8 mouse cellular contexts compared by ENCODE assay signal in genomic region chr16:11065431-11065830, GRCm38 (mm10). TPM values are rescaled to one million over a fixed set of nuclear protein-coding genes. Genes with fewer than 3 reads are reported as not detected.
A peak's percentile ranks its signal among the peaks of the same experiment; 100 is the strongest.
DNase-seq lines count a peak whose midpoint lies in the region; ATAC-seq and TF ChIP-seq lines count a peak whose summit lies in the region.

No protein-coding gene starts in this region.

- H3K9me3 ChIP-seq in heart, embryonic 13.5 days = no peaks in the 10 kb centered on the region
- no peaks in the 10 kb centered on the region for H3K9me3 ChIP-seq in forebrain, postnatal 0 days (ENCODE audit: low read length)
- H3K9me3 ChIP-seq in midbrain, embryonic 10.5 days (replicated peaks) = no peaks in the 10 kb centered on the region

- H3K27ac ChIP-seq in heart, embryonic 13.5 days (replicated peaks) = peak overlapping the region; percentile 76
- H3K27ac ChIP-seq in bone marrow, adult 2 months (ENCODE audit: control insufficient read depth, insufficient read depth, low read depth, low read length, poor library complexity) = no peak overlapping the region; the same call in 1 of the 2 replicates
- peak overlapping the region; percentile 96 for H3K27ac ChIP-seq in forebrain, postnatal 0 days (ENCODE audit: low read depth, low read length)
- peak overlapping the region; percentile 99 for H3K27ac ChIP-seq in midbrain, embryonic 10.5 days (replicated peaks)

- no peak for DNase-seq in heart, adult 8-10 months (ENCODE audit: low spot score)
- no peak for DNase-seq in forebrain, postnatal 0 days
- no peak for DNase-seq in midbrain, embryonic 10.5 days (ENCODE audit: low spot score)
- no peak for DNase-seq in adrenal gland, postnatal 36 days
- no peak for DNase-seq in left cerebral cortex, adult 11 months (ENCODE audit: low spot score)
- DNase-seq in left cerebral cortex, adult 18-20 months (ENCODE audit: low spot score in 2 of 2) = no peak

- 63% methylated on average over 5 of the region's 5 CpGs for WGBS in heart, embryonic 13.5 days
- 72% methylated on average over 5 of the region's 5 CpGs for WGBS in bone marrow, adult 2 months
- WGBS in forebrain, postnatal 0 days = 43% methylated on average over 5 of the region's 5 CpGs
- 68% methylated on average over 5 of the region's 5 CpGs for WGBS in midbrain, embryonic 10.5 days

- peak overlapping the region; percentile 76 for H3K9ac ChIP-seq in heart, embryonic 13.5 days
- H3K9ac ChIP-seq in forebrain, postnatal 0 days = peak overlapping the region; percentile 100

- H3K27me3 ChIP-seq in heart, embryonic 13.5 days (replicated peaks) = no peaks in the 10 kb centered on the region
- H3K27me3 ChIP-seq in forebrain, postnatal 0 days (ENCODE audit: insufficient read depth, low read length) = no peaks in the 10 kb centered on the region
- H3K27me3 ChIP-seq in midbrain, embryonic 10.5 days (ENCODE audit: low read depth, poor library complexity, severe bottlenecking) = no peaks in the 10 kb centered on the region

- peak overlapping the region; percentile 76 for H3K4me2 ChIP-seq in heart, embryonic 13.5 days
- peak overlapping the region; percentile 74 for H3K4me2 ChIP-seq in forebrain, postnatal 0 days (ENCODE audit: low read depth)

- TF ChIP-seq CTCF in bone marrow, adult 2 months (IDR thresholded peaks at IDR 0.05; ENCODE audit: control insufficient read depth, insufficient read depth, low read length) = no peak
- TF ChIP-seq CTCF in forebrain, postnatal 0 days (IDR thresholded peaks at IDR 0.05; ENCODE audit: low read depth) = no peak

- H3K36me3 ChIP-seq in heart, embryonic 13.5 days = no peaks in the 10 kb centered on the region
- no peaks in the 10 kb centered on the region for H3K36me3 ChIP-seq in forebrain, postnatal 0 days (ENCODE audit: insufficient read depth)
- peaks cover 18% of the 10 kb centered on the region; the same call in 1 of the 2 replicates for H3K36me3 ChIP-seq in midbrain, embryonic 10.5 days

- H3K4me3 ChIP-seq in heart, embryonic 13.5 days = peak overlapping the region; percentile 89
- H3K4me3 ChIP-seq in bone marrow, adult 2 months (replicated peaks; ENCODE audit: control insufficient read depth, low read depth, low read length) = peak overlapping the region; percentile 65
- H3K4me3 ChIP-seq in forebrain, postnatal 0 days (ENCODE audit: low read depth, low read length) = peak overlapping the region; percentile 90
- H3K4me3 ChIP-seq in midbrain, embryonic 10.5 days = peak overlapping the region; percentile 80

- H3K4me1 ChIP-seq in heart, embryonic 13.5 days = peaks cover 74% of the 10 kb centered on the region
- H3K4me1 ChIP-seq in bone marrow, adult 2 months (ENCODE audit: control insufficient read depth, insufficient read depth, low read length) = peaks cover 3% of the 10 kb centered on the region; the same call in 1 of the 2 replicates
- peaks cover 37% of the 10 kb centered on the region for H3K4me1 ChIP-seq in forebrain, postnatal 0 days (ENCODE audit: insufficient read depth)
- H3K4me1 ChIP-seq in midbrain, embryonic 10.5 days = peaks cover 70% of the 10 kb centered on the region

- no peak for ATAC-seq in heart, embryonic 13.5 days (ENCODE audit: extremely low read depth, insufficient number of reproducible peaks, low FRiP score, low TSS enrichment)
- ATAC-seq in forebrain, postnatal 0 days = no peak

- TF ChIP-seq POLR2A in bone marrow, adult 2 months (IDR thresholded peaks at IDR 0.05; ENCODE audit: borderline replicate concordance, control insufficient read depth, low read depth, low read length) = no peak

RNA-seq across cellular contexts. Expression of gene Litaf, which starts 0.5 kb away (rescaled TPM):
- polyA plus RNA-seq in heart, embryonic 13.5 days (2015; fragmentation: Nextera tagmentation; extraction: Ambion mirVana) = 66.2 and 70.0 TPM in 2 replicates
- 10 to 100 TPM; 12.9 to 20.3 (median 14.4) TPM for total RNA-seq in heart, adult 8-10 months (2022)
- 21.6 and 41.1 TPM in 2 replicates for polyA plus RNA-seq in bone marrow, adult 2 months (2011; ENCODE audit: insufficient read depth, insufficient read length, low replicate concordance, missing spikeins)
- 11.4 and 16.9 TPM in 2 replicates for total RNA-seq in forebrain, postnatal 0 days (2014; rRNA removed)
- 20.7 and 24.0 TPM in 2 replicates for polyA plus RNA-seq in forebrain, postnatal 0 days (2015; fragmentation: Nextera tagmentation; extraction: Ambion mirVana)
- polyA plus RNA-seq in midbrain, embryonic 10.5 days (2016; fragmentation: Nextera tagmentation; extraction: Ambion mirVana) = 97.9 and 106 TPM in 2 replicates
- total RNA-seq in adrenal gland, postnatal 36 days (2021) = 10 to 100 TPM; 47.4 to 51.1 TPM
- 10 to 100 TPM; 11.4 to 12.1 TPM for total RNA-seq in left cerebral cortex, adult 18-20 months (2021)

RNA-seq across cellular contexts. Expression of gene Snn, which starts 4.7 kb away (rescaled TPM):
- polyA plus RNA-seq in heart, embryonic 13.5 days (2015; fragmentation: Nextera tagmentation; extraction: Ambion mirVana) = 40.1 and 40.3 TPM in 2 replicates
- 10 to 100 TPM; 24.1 to 31.1 (median 28.1) TPM for total RNA-seq in heart, adult 8-10 months (2022)
- polyA plus RNA-seq in bone marrow, adult 2 months (2011; ENCODE audit: insufficient read depth, insufficient read length, low replicate concordance, missing spikeins) = 12.6 and 21.6 TPM in 2 replicates
- total RNA-seq in forebrain, postnatal 0 days (2014; rRNA removed) = 324 and 367 TPM in 2 replicates
- 179 and 198 TPM in 2 replicates for polyA plus RNA-seq in forebrain, postnatal 0 days (2015; fragmentation: Nextera tagmentation; extraction: Ambion mirVana)
- polyA plus RNA-seq in midbrain, embryonic 10.5 days (2016; fragmentation: Nextera tagmentation; extraction: Ambion mirVana) = 86.7 and 106 TPM in 2 replicates
- 10 to 100 TPM; 13.8 to 14.4 TPM for total RNA-seq in adrenal gland, postnatal 36 days (2021)
- total RNA-seq in left cerebral cortex, adult 18-20 months (2021) = 100 to 1,000 TPM; 186 to 194 TPM

Comparison
In these comparisons a context has a peak if more than half of its experiments do, and no peak if none do; other contexts are left out.
1. RNA of gene Snn, which starts 4.7 kb away (total RNA-seq): 324 to 367 TPM in forebrain, postnatal 0 days and 186 to 194 TPM in left cerebral cortex, adult 18-20 months; 24.1 to 31.1 TPM in heart, adult 8-10 months and 13.8 to 14.4 TPM in adrenal gland, postnatal 36 days; every median in the first group is over 4 times any median in the second.
2. Peak in every context shown above with its lines, with median percentiles within 50 percentile points of each other: H3K4me3 ChIP-seq.